Mouse (Mus musculus) G1E (cell line): Measurements from ENCODE around the gene Nxnl2. TPM values are rescaled to one million over a fixed set of nuclear protein-coding genes. Genes with fewer than 3 reads are reported as not detected.
"Not testable (repeated sequence)": the region's sequence is repeated elsewhere in the genome, so short reads cannot be mapped to it uniquely, and the experiment has no call there.

ENCODE experiments used
- ATAC-seq: 2 replicates; pipeline ENCODE4 v1.8.0; 2016; ENCODE audit warnings: mild to moderate bottlenecking; ENCODE audit not compliant: insufficient number of reproducible peaks, poor library complexity, low FRiP score, severe bottlenecking; ENCODE audit errors: extremely low read depth
- DNase-seq: peaks from one replicate; pipeline ENCODE4 v3.0.0; 2012; ENCODE audit warnings: low spot score
- H3K27me3 ChIP-seq: 2 replicates; pipeline ENCODE4 v1.6.1; 2012; ENCODE audit warnings: mild to moderate bottlenecking, low read length, inconsistent platforms; ENCODE audit not compliant: insufficient read depth
- H3K36me3 ChIP-seq: replicated peaks from 2 replicates; pipeline ENCODE3; 2012; ENCODE audit warnings: mild to moderate bottlenecking, inconsistent platforms
- H3K4me1 ChIP-seq: 2 replicates; pipeline ENCODE4 v1.6.1; 2012; ENCODE audit warnings: low read depth, low read length, inconsistent platforms, mixed read lengths; ENCODE audit not compliant: insufficient read depth
- H3K4me3 ChIP-seq: 2 replicates; pipeline ENCODE4 v1.5.1; 2012; ENCODE audit warnings: low read depth, mild to moderate bottlenecking, inconsistent platforms, low read length, moderate library complexity, mixed read lengths
- H3K9me3 ChIP-seq: replicated peaks from 2 replicates; pipeline ENCODE4 v1.6.1; 2012; ENCODE audit warnings: inconsistent platforms
- CTCF ChIP-seq: IDR thresholded peaks from 2 replicates; pipeline ENCODE4 v1.5.1; 2012; ENCODE audit warnings: low read depth, low read length, inconsistent platforms, mixed read lengths
- GATA1 ChIP-seq: IDR thresholded peaks from 2 replicates; pipeline ENCODE4 v1.6.1; 2012; ENCODE audit warnings: borderline replicate concordance, low read length, inconsistent platforms, mixed read lengths
- GATA2 ChIP-seq: IDR thresholded peaks from 2 replicates; pipeline ENCODE4 v1.6.1; 2012; ENCODE audit warnings: low read depth, low read length, inconsistent platforms, borderline replicate concordance
- POLR2AphosphoS5 ChIP-seq: IDR thresholded peaks from 2 replicates; pipeline ENCODE4 v1.6.1; 2012; ENCODE audit warnings: low read depth, low read length, inconsistent platforms; ENCODE audit not compliant: insufficient replicate concordance
- TAL1 ChIP-seq: conservative IDR thresholded peaks from 2 replicates; pipeline ENCODE4 v1.6.1; 2012; ENCODE audit warnings: low read depth, low read length, inconsistent platforms, mixed read lengths
- polyA plus RNA-seq: library from polyadenylated mRNA; stranded (reverse); fragments of >175 nt; gene quantifications from 2 replicates; pipeline ENCODE4 v1.2.3, GENCODE M21; 2012
- total RNA-seq, 2 experiments: library from RNA; stranded (forward) in 1 of 2; stranded (reverse) in 1 of 2; fragments of 200-1000 nt in 1 of 2; fragments of >200 nt in 1 of 2; fragmentation: Nextera tagmentation in 1 of 2; gene quantifications; 2 replicates each; pipeline ENCODE4 v1.2.3; 2014 to 2017

Nxnl2 gene
- total and polyA plus RNA-seq, 3 experiments: 0.05 TPM; not detected in 2

DNA sequence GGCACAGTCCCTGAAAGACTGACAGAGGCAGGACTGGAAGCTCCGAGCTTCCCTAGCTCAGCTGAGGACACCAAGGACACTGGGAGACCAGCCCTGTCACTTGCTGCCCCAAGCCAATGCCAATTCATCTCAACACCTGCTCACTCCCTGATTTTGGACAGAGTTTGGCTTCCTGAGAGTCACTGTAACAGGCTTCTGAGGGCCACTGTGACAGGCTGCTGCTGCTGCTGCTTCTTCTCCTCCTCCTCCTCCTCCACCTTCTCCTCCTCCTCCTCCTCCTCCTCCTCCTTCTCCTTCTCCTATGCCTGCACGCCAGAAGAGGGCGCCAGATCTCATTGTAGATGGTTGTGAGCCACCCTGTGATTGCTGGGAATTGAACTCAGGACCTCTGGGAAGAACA, 19.5 kb downstream of the Nxnl2 start:
- ATAC-seq (no peak), DNase-seq (no peak)
- no peaks in the 10 kb centered on the region; the same call in 1 of the 2 replicates for H3K27me3 ChIP-seq
- no peaks in the 10 kb centered on the region for H3K36me3 ChIP-seq
- no peaks in the 10 kb centered on the region for H3K9me3 ChIP-seq
- TF ChIP-seq GATA2 (no peak), CTCF (no peak), GATA1 (no peak), TAL1 (no peak)
- H3K4me1 ChIP-seq: no peaks in the 10 kb centered on the region
- H3K4me3 ChIP-seq: no peak overlapping the region

DNA sequence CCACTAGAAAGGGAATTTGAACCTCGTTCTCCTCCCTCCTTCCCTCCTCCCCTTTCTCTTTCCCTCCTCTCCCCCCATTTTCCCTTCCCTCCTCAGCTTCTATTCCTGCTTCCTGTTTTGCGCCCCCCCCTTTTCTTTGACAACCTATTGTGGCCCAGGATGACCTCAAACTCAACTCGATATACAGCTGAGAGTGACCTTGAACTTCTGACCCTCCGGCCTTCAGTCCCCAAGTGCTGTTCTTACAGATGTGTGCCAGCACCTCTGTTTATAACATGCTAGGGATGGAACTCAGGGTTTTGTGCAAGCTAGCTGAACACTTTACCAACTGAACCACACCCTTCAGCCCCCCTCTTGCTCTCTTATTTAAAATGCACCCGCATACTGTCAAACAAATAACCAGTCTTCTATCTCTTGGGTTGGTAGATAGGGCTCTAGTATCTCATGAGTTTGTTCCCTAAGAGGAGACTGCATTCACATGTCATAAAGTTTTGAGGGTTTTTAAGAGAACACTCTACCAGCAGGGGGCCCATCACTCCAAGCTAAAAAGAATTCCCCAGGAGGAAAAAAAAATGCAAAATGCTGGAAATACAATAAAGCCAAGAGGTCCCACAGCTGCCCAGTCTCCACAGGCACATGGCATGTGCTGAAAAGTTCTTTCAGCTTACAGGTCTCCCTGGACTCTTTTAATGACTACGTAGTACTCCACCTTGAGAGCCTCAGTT, 20.8 kb downstream of the Nxnl2 start:
- Histone ChIP-seq H3K36me3 (no peaks in the 10 kb centered on the region), H3K27me3 (no peaks in the 10 kb centered on the region), H3K4me3 (no peak overlapping the region), H3K4me1 (no peaks in the 10 kb centered on the region), H3K9me3 (no peaks in the 10 kb centered on the region)
- TF ChIP-seq CTCF: no peak
- ATAC-seq (no peak), DNase-seq (no peak)

DNA sequence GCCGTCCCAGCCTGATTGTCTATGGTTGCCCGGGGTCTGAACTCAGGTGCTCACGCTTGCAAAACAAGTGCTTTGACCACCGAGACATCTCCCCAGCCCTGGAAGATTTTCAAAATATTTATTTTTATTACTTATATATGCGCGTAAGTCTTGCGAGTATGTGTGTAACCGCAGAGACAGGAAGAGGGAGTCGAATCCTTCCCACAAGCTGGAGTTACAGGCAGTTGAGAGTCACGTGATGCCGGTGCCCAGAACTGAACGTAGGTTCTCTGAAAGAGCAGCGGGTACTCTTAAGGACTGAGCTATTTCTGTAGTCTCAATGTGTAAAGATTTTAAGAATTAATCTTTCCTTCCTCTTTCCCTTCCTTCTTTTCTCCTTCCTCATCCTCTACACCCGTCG, 23.1 kb downstream of the Nxnl2 start:
- no peak overlapping the region for H3K4me3 ChIP-seq
- H3K9me3 ChIP-seq: no peaks in the 10 kb centered on the region
- H3K27me3 ChIP-seq: no peaks in the 10 kb centered on the region
- no peak for DNase-seq
- no peaks in the 10 kb centered on the region for H3K36me3 ChIP-seq
- no peaks in the 10 kb centered on the region for H3K4me1 ChIP-seq
- ATAC-seq: no peak
- TF ChIP-seq TAL1 (no peak), CTCF (no peak), GATA1 (no peak), POLR2AphosphoS5 (no peak), GATA2 (no peak)

DNA sequence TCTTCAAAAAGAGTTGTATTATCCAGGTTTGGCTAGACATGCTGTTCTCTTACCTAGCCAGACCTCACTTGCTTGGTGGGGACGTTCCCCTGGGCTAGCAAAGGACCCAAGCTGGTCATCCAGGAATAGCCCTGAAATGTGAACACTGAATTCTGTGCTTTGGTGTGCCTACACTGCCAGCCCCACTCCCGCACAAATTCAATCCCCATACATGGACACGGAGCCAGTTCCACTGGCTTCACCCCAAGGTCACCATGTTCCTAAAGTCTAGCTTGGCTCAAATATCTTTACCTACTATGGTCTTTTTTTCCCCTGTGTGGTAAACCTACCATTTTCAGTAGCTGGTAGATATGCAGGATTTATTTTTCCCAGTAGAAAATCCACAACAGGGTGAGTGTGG, 26.9 kb downstream of the Nxnl2 start:
- no peaks in the 10 kb centered on the region for H3K9me3 ChIP-seq
- H3K4me1 ChIP-seq: no peaks in the 10 kb centered on the region
- DNase-seq (no peak), ATAC-seq (no peak)
- no peaks in the 10 kb centered on the region for H3K36me3 ChIP-seq
- H3K4me3 ChIP-seq: no peak overlapping the region
- no peaks in the 10 kb centered on the region for H3K27me3 ChIP-seq
- TF ChIP-seq CTCF (no peak), POLR2AphosphoS5 (no peak)

DNA sequence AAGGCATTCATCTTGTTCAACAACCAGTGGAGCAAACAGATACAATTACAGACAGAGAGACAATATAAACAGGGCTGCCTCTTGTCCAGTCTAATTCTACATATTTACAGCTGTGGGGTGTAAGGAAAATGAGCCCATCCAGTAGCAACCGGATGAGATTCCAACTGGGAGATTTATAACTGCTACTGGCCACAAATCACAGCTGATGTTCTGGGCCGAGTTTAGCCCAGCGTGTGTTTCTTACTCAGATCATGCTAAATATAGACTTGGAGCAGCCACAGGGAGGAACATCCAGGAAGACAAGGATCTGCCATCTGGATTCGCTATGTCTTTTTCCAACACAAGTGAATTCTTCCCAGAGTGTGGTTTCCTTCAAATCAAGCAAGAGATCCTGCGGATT, 27.4 kb downstream of the Nxnl2 start:
- DNase-seq (no peak), ATAC-seq (no peak)
- Histone ChIP-seq H3K4me3 (no peak overlapping the region), H3K9me3 (no peaks in the 10 kb centered on the region), H3K36me3 (no peaks in the 10 kb centered on the region), H3K4me1 (no peaks in the 10 kb centered on the region), H3K27me3 (no peaks in the 10 kb centered on the region)
- no peak for TF ChIP-seq POLR2AphosphoS5
- no peak for TF ChIP-seq TAL1
- no peak for TF ChIP-seq CTCF

DNA sequence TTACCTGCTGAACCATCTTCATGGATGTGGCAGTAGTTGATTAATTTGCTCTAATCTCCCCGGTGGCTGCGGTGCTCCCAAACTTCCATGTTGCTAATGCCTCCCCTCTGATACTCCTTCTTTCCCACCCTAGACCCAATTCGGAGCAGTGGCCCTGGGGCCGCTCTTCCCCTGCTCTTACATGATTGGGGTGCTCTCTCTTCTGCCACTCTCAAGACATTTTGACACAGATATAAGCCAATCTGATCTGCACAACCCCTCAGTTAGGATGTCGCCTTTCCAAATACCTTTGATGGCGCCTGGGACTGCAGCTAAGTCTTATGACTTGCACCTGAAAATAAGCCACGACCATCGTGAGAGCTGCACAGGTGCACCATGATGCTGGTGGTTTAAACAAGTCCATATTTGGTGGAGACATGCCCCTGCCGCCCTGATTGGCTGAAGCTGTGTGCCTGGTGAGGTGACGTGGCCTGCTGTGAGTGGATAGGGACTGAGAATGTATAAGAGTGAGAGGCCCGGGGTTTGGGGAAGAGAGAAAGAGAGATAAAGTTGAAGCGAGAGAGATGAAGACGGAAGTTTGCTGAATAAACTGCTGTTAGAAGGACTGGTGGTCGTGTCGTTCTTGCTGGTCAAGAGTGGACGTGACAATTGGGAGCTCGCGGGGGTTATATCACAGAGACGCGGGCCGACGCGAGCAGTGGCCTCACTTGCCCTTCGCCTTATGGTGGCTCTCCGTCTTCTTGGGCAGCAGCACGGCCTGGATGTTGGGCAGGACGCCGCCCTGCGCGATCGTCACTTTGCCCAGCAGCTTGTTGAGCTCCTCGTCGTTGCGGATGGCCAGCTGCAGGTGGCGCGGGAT, 31.4 kb downstream of the Nxnl2 start:
- H3K36me3 ChIP-seq, H3K9me3 ChIP-seq, ATAC-seq, DNase-seq, H3K4me1 ChIP-seq, H3K27me3 ChIP-seq: not testable (repeated sequence)
- peak overlapping the region; percentile 65 for H3K4me3 ChIP-seq

DNA sequence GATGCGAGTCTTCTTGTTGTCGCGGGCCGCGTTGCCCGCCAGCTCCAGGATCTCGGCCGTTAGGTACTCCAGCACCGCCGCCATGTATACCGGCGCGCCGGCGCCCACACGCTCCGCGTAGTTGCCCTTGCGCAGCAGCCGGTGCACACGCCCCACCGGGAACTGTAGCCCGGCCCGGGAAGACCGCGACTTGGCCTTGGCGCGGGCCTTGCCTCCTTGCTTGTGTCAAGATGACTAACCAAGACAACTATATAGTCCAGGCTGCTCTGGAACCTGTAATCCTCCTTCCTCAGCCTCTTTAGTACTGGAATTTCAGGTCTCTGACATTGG, 32.0 kb downstream of the Nxnl2 start:
- H3K9me3 ChIP-seq, H3K4me1 ChIP-seq, H3K27me3 ChIP-seq, H3K36me3 ChIP-seq, DNase-seq: not testable (repeated sequence)
- H3K4me3 ChIP-seq: peak overlapping the region; percentile 65
- peak; percentile 57 for ATAC-seq
- 0 out of 2 replicates have a peak, but pooled peaks have one; percentile 41 for TF ChIP-seq POLR2AphosphoS5
